Mouse (Mus musculus): ENCODE results near the gene Grm3.

DNA sequence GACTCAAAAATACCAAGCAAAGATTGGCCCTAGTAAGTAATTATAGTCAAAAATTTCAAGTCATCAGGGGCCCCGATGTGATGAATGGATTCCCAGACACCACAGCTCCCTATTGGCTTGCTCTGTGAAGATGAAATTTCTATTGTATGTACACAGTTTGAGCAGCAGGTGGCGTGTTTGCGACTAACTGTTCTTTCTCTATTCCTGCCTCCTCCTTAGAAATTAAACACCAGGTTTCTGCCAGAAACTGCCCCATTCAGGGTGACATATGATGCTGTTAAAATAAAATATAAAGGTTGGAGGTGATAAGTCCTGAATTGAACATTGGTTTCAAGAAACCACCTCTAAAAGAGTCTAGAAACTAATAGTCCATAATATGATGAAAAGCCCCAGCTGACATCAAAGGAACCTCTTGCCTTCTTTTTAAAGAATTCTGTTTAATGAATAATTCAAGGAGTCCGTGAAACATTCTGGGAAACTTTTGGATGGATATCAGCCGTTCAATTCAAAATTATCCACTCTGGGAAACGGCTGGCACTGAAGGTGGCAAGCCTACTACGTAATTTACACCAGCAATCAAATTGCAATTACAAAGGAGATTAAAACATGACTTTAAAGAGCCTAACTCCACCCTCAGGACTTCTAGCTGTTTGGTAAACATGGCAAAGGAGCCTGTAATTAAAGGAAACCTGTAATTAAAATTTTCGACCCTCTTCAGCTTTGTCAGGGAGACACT, 184.0 kb downstream of the Grm3 start:
- TF ChIP-seq CTCF (IDR thresholded peaks at IDR 0.05; ENCODE audit: insufficient read depth, low read length): no peak
- no peak for TF ChIP-seq POLR2A (IDR thresholded peaks at IDR 0.05; ENCODE audit: borderline replicate concordance, extremely low read depth, low read depth, low read length)
